Mouse (Mus musculus): ENCODE data around the gene Ugt1a9. TPM values are rescaled to one million over a fixed set of nuclear protein-coding genes. Genes with fewer than 3 reads are reported as not detected.
"Not testable (repeated sequence)": the region's sequence is repeated elsewhere in the genome, so short reads cannot be mapped to it uniquely, and the experiment has no call there.

The Ugt1a9 gene
- polyA plus RNA-seq, 1 experiment from 2014 or later: not detected

DNA sequence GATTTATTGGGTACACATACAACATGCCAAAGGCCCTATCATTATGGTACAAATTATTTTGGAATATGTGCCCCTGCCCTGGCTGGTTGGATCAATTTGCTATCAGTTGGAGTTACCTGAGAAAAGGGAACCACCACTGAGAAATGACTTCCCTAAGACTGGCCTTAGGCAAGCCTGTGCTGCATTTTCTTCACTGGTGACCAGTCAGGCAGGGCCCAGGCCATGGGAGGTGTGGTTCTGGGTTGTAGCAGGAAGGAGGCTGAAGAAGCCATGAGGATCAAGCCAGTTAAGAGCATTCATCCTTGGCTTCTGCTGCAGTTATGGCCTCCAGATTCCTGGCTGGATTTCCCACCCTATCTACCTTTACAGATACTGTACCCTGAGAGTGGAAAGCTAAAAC lies 21.7 kb downstream of the Ugt1a9 start:
- Histone ChIP-seq H3K4me3 (no peak overlapping the region), H3K36me3 (no peaks in the 10 kb centered on the region), H3K27ac (replicated peaks) (no peak overlapping the region), H3K4me1 (no peaks in the 10 kb centered on the region), H3K9me3 (replicated peaks) (no peaks in the 10 kb centered on the region), H3K27me3 (ENCODE audit: low read depth, poor library complexity, severe bottlenecking) (no peaks in the 10 kb centered on the region)
- DNase-seq (ENCODE audit: low spot score): no peak

GRCm38 (mm10) chr1:88094270-88094676 lies 23.7 kb downstream of the Ugt1a9 start:
- 80% methylated on average over 3 of the region's 3 CpGs for WGBS
- not testable (repeated sequence) for H3K9me3 ChIP-seq (replicated peaks); H3K4me3 ChIP-seq; DNase-seq (ENCODE audit: low spot score); H3K27me3 ChIP-seq (ENCODE audit: low read depth, poor library complexity, severe bottlenecking); H3K36me3 ChIP-seq; H3K27ac ChIP-seq (replicated peaks); H3K4me1 ChIP-seq

GRCm38 (mm10) chr1:88094941-88095492 lies 24.4 kb downstream of the Ugt1a9 start, which contains the start of gene Ugt1a7c:
TSS of gene Ugt1a7c (plus strand) at chr1:88095062.
- 79% methylated on average over 10 of the region's 10 CpGs for WGBS

GRCm38 (mm10) chr1:88098546-88098945 lies 27.9 kb downstream of the Ugt1a9 start:
- not testable (repeated sequence) for H3K9me3 ChIP-seq (replicated peaks); H3K27ac ChIP-seq (replicated peaks); H3K27me3 ChIP-seq (ENCODE audit: low read depth, poor library complexity, severe bottlenecking); H3K4me3 ChIP-seq; H3K36me3 ChIP-seq; DNase-seq (ENCODE audit: low spot score); H3K4me1 ChIP-seq
- 93% methylated on average over 3 of the region's 3 CpGs for WGBS

More at GRCm38 (mm10) chr1:88094941-88095492, 24.4 kb downstream of the Ugt1a9 start, which contains the start of gene Ugt1a7c:
- H3K27me3 ChIP-seq (ENCODE audit: low read depth, poor library complexity, severe bottlenecking): no peaks in the 10 kb centered on the region
- DNase-seq (ENCODE audit: low spot score): no peak
- no peaks in the 10 kb centered on the region for H3K36me3 ChIP-seq
- H3K27ac ChIP-seq (replicated peaks): no peak within 1 kb of the TSS
- no peaks in the 10 kb centered on the region for H3K4me1 ChIP-seq
- H3K4me3 ChIP-seq: no peak within 1 kb of the TSS
- H3K9me3 ChIP-seq (replicated peaks): no peaks in the 10 kb centered on the region

GRCm38 (mm10) chr1:88099691-88100090 lies 29.1 kb downstream of the Ugt1a9 start:
- H3K4me3 ChIP-seq; H3K36me3 ChIP-seq; DNase-seq (ENCODE audit: low spot score); H3K27me3 ChIP-seq (ENCODE audit: low read depth, poor library complexity, severe bottlenecking); H3K9me3 ChIP-seq (replicated peaks); H3K4me1 ChIP-seq; H3K27ac ChIP-seq (replicated peaks): not testable (repeated sequence)
- WGBS: 75% methylated on average over 2 of the region's 2 CpGs

GRCm38 (mm10) chr1:88103019-88103418 lies 32.4 kb downstream of the Ugt1a9 start, which contains the start of gene Ugt1a6b:
TSS of gene Ugt1a6b (plus strand) at chr1:88103252.
- WGBS: 81% methylated on average over 3 of the region's 3 CpGs

DNA sequence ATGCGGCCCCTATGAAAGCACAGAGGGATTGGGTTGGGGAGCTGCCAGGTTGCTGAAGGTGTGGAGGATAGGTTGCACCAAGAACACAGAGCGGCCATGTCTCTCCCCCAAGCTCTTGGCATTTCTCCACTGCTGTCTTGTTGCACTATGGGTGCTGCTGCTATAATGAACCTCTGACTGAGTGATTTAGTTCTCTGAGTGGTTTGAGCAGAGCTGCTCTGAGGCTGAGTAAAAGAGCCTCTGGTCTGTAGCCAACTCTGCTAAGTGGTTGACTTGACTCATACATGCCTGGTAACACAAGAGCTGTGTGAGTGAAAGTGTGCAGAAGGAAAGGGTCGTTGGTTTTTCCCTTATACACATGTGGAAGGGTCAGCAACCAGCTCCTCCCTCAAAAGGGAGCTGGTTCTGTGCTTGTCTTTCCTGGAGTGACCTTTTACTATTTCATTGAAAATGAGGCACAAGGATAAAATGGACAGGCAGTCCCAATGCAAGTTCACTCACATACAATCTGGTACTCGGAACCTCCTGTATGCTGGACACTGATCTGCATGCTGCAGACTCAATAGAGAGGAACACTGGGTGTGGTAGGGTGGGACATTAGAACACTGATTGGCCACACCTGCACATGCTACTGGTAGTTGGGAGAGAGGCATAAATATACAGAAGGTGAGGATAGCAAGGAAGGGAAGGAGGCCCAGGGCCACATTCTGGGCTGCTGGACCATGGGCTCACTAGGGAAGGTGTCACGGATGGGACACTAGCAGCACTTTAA lies 33.3 kb downstream of the Ugt1a9 start:
- H3K27me3 ChIP-seq (ENCODE audit: low read depth, poor library complexity, severe bottlenecking); H3K4me1 ChIP-seq; DNase-seq (ENCODE audit: low spot score); H3K9me3 ChIP-seq (replicated peaks); H3K36me3 ChIP-seq; H3K27ac ChIP-seq (replicated peaks); H3K4me3 ChIP-seq: not testable (repeated sequence)
- WGBS: 84% methylated on average over 5 of the region's 5 CpGs

More at GRCm38 (mm10) chr1:88103019-88103418, 32.4 kb downstream of the Ugt1a9 start, which contains the start of gene Ugt1a6b:
- not testable (repeated sequence) for H3K4me3 ChIP-seq; DNase-seq (ENCODE audit: low spot score); H3K27me3 ChIP-seq (ENCODE audit: low read depth, poor library complexity, severe bottlenecking); H3K27ac ChIP-seq (replicated peaks); H3K36me3 ChIP-seq; H3K4me1 ChIP-seq; H3K9me3 ChIP-seq (replicated peaks)

GRCm38 (mm10) chr1:88104667-88105430 lies 34.2 kb downstream of the Ugt1a9 start:
- WGBS: 93% methylated on average over 1 of the region's 1 CpGs
- H3K36me3 ChIP-seq: no peaks in the 10 kb centered on the region
- no peak overlapping the region for H3K27ac ChIP-seq (replicated peaks)
- DNase-seq (ENCODE audit: low spot score): no peak
- no peaks in the 10 kb centered on the region for H3K4me1 ChIP-seq
- no peak overlapping the region for H3K4me3 ChIP-seq
- no peaks in the 10 kb centered on the region for H3K9me3 ChIP-seq (replicated peaks)
- no peaks in the 10 kb centered on the region for H3K27me3 ChIP-seq (ENCODE audit: low read depth, poor library complexity, severe bottlenecking)

DNA sequence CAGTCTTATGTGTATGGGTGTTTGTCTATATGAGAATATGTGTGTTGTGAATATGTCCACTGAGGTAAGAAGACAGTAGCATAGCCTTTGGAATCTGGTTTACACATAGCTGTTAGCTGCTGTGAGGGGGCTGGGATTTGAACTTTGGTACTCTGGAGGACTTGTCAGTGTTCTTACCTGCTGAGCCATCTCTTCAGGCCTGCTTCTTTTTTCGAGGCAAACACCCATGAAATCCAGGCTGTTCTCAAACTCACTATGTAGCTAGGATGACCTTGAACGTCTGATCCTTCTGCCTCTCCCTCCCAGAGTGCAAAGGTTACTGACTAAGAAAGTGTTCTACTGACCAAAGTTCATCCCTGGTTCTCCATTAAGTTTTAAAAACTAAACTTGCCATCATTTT lies 35.1 kb downstream of the Ugt1a9 start:
- Histone ChIP-seq H3K27ac (replicated peaks) (no peak overlapping the region), H3K4me3 (no peak overlapping the region), H3K27me3 (ENCODE audit: low read depth, poor library complexity, severe bottlenecking) (no peaks in the 10 kb centered on the region), H3K36me3 (no peaks in the 10 kb centered on the region), H3K4me1 (no peaks in the 10 kb centered on the region), H3K9me3 (replicated peaks) (no peaks in the 10 kb centered on the region)
- no peak for DNase-seq (ENCODE audit: low spot score)
- WGBS: 83% methylated on average over 2 of the region's 2 CpGs

DNA sequence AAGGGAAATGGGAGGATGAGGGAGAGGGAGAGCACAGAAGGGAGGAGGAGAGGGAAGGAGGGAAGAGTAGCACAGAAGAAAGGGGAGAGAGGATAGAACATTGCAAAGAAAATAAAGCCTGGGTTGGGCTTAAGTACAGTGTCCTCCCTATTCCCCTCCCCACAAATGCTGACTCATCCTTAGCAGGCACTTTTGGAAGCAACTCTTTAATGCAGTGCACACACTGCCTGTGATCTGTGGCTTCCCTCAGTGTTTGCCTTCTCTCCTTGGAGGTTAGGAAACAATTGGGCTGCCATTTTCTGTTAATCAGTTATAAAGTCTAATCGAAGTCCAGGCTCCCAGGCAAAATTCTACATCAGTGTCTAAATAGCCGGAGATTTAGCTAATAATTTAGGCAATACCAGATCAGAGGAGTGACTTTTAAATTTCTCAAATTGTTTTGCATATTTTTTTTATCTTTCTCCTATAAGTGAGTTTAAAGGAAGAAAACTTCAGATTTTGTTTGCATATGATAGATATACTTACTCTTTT lies 38.5 kb downstream of the Ugt1a9 start:
- not testable (repeated sequence) for H3K36me3 ChIP-seq; H3K4me1 ChIP-seq; DNase-seq (ENCODE audit: low spot score); H3K27ac ChIP-seq (replicated peaks); H3K9me3 ChIP-seq (replicated peaks); H3K4me3 ChIP-seq; H3K27me3 ChIP-seq (ENCODE audit: low read depth, poor library complexity, severe bottlenecking)
- 88% methylated on average over 2 of the region's 2 CpGs for WGBS

GRCm38 (mm10) chr1:88109604-88110003 lies 39.0 kb downstream of the Ugt1a9 start:
- H3K9me3 ChIP-seq (replicated peaks); H3K4me3 ChIP-seq; H3K27me3 ChIP-seq (ENCODE audit: low read depth, poor library complexity, severe bottlenecking); H3K27ac ChIP-seq (replicated peaks); H3K4me1 ChIP-seq; H3K36me3 ChIP-seq; DNase-seq (ENCODE audit: low spot score): not testable (repeated sequence)
- 87% methylated on average over 2 of the region's 2 CpGs for WGBS

GRCm38 (mm10) chr1:88112769-88113168 lies 42.2 kb downstream of the Ugt1a9 start:
- not testable (repeated sequence) for H3K27ac ChIP-seq (replicated peaks); H3K9me3 ChIP-seq (replicated peaks); DNase-seq (ENCODE audit: low spot score); H3K4me3 ChIP-seq; H3K27me3 ChIP-seq (ENCODE audit: low read depth, poor library complexity, severe bottlenecking); H3K36me3 ChIP-seq; H3K4me1 ChIP-seq
- WGBS: 91% methylated on average over 6 of the region's 6 CpGs

GRCm38 (mm10) chr1:88120550-88120949 lies 50.0 kb downstream of the Ugt1a9 start:
- not testable (repeated sequence) for H3K27me3 ChIP-seq (ENCODE audit: low read depth, poor library complexity, severe bottlenecking); H3K27ac ChIP-seq (replicated peaks); H3K36me3 ChIP-seq; DNase-seq (ENCODE audit: low spot score); H3K9me3 ChIP-seq (replicated peaks); H3K4me1 ChIP-seq; H3K4me3 ChIP-seq
- 12% methylated on average over 4 of the region's 4 CpGs for WGBS

All from midbrain, embryonic 10.5 days (tissue).